Mouse (Mus musculus): ENCODE data around the gene Tulp4. TPM values are rescaled to one million over a fixed set of nuclear protein-coding genes. Genes with fewer than 3 reads are reported as not detected.

Tulp4 gene
- 100 to 1,000 TPM; 105 to 115 TPM for total RNA-seq (2021)

- peak; percentile 77 to 91 for DNase-seq
- intact Hi-C loops (cut with DNase I), result loop anchor here (2.0 to 5.0 kb wide), 2 partner anchors 66 to 86 kb away; no protein-coding TSS in a partner anchor
Measured at GRCm38 (mm10) chr17:6106361-6107014, at the start of gene Tulp4. Gene Tulp4 (plus strand): TSS chr17:6106437.

- intact Hi-C loops (cut with DNase I), result no loop called here
- DNase-seq, result no peak
Measured at GRCm38 (mm10) chr17:6062793-6063192, 43.4 kb upstream of the Tulp4 start.

GRCm38 (mm10) chr17:6063532-6063931 lies 42.7 kb upstream of the Tulp4 start:
- intact Hi-C loops (cut with DNase I), result no loop called here

GRCm38 (mm10) chr17:6066021-6066420 lies 40.2 kb upstream of the Tulp4 start:
- intact Hi-C loops (cut with DNase I), result no loop called here
- no peak for DNase-seq

More at GRCm38 (mm10) chr17:6063532-6063931, 42.7 kb upstream of the Tulp4 start:
- DNase-seq, result no peak

GRCm38 (mm10) chr17:6067613-6068012 lies 38.6 kb upstream of the Tulp4 start:
- intact Hi-C loops (cut with DNase I), result no loop called here
- DNase-seq, result no peak

- intact Hi-C loops (cut with DNase I), result no loop called here
- DNase-seq, result no peak
Measured at GRCm38 (mm10) chr17:6069866-6070265, 36.4 kb upstream of the Tulp4 start.

GRCm38 (mm10) chr17:6073405-6073804 lies 32.8 kb upstream of the Tulp4 start:
- intact Hi-C loops (cut with DNase I), result no loop called here

GRCm38 (mm10) chr17:6079287-6080122 lies 26.7 kb upstream of the Tulp4 start, which contains the start of the genes Serac1 and Gtf2h5:
Gene Serac1 (minus strand): TSS chr17:6079741.
Gene Gtf2h5 (plus strand): TSS chr17:6079786.
- peak; percentile 98 to 99 for DNase-seq

More at GRCm38 (mm10) chr17:6073405-6073804, 32.8 kb upstream of the Tulp4 start:
- no peak for DNase-seq

GRCm38 (mm10) chr17:6083323-6083890 lies 22.8 kb upstream of the Tulp4 start:
- intact Hi-C loops (cut with DNase I), result loop anchor here (10.0 kb wide), 1 partner anchor 589 kb away; the partner anchor contains the start of gene Zdhhc14
- no peak for DNase-seq

More at GRCm38 (mm10) chr17:6079287-6080122, 26.7 kb upstream of the Tulp4 start, which contains the start of the genes Serac1 and Gtf2h5:
- intact Hi-C loops (cut with DNase I), result loop anchor here (2.0 to 10.0 kb wide), 2 partner anchors 25 to 585 kb away; partner anchors contain the start of gene Zdhhc14

- intact Hi-C loops (cut with DNase I), result no loop called here
- DNase-seq, result no peak
Measured at GRCm38 (mm10) chr17:6091604-6092003, 14.6 kb upstream of the Tulp4 start.

GRCm38 (mm10) chr17:6095579-6095978 lies 10.7 kb upstream of the Tulp4 start:
- intact Hi-C loops (cut with DNase I), result no loop called here

GRCm38 (mm10) chr17:6097884-6098283 lies 8.4 kb upstream of the Tulp4 start:
- intact Hi-C loops (cut with DNase I), result no loop called here
- DNase-seq, result peak; percentile 58 to 69

More at GRCm38 (mm10) chr17:6095579-6095978, 10.7 kb upstream of the Tulp4 start:
- DNase-seq, result no peak

- DNase-seq, result no peak
- intact Hi-C loops (cut with DNase I), result no loop called here
Measured at GRCm38 (mm10) chr17:6102287-6102686, 4.0 kb upstream of the Tulp4 start.

- DNase-seq, result no peak
- intact Hi-C loops (cut with DNase I), result no loop called here
Measured at GRCm38 (mm10) chr17:6103566-6103965, 2.7 kb upstream of the Tulp4 start.

- intact Hi-C loops (cut with DNase I), result loop anchor here (2.0 to 5.0 kb wide), 2 partner anchors 66 to 85 kb away; no protein-coding TSS in a partner anchor
- peak; percentile 57 to 71 for DNase-seq
Measured at GRCm38 (mm10) chr17:6107015-6107601, 871 bp downstream of the Tulp4 start.

GRCm38 (mm10) chr17:6108175-6108574 lies 1.9 kb downstream of the Tulp4 start:
- peak in 1 of 2 experiments; percentile 11 for DNase-seq
- intact Hi-C loops (cut with DNase I), result loop anchor here (5.0 kb wide), 1 partner anchor 84 kb away; no protein-coding TSS in a partner anchor

- no peak for DNase-seq
- intact Hi-C loops (cut with DNase I), result no loop called here
Measured at GRCm38 (mm10) chr17:6110956-6111355, 4.7 kb downstream of the Tulp4 start.

GRCm38 (mm10) chr17:6113653-6114052 lies 7.4 kb downstream of the Tulp4 start:
- intact Hi-C loops (cut with DNase I), result no loop called here
- DNase-seq, result no peak

GRCm38 (mm10) chr17:6115085-6115484 lies 8.8 kb downstream of the Tulp4 start:
- intact Hi-C loops (cut with DNase I), result no loop called here
- DNase-seq, result no peak

- intact Hi-C loops (cut with DNase I), result no loop called here
- DNase-seq, result no peak
Measured at GRCm38 (mm10) chr17:6117148-6117725, 11.0 kb downstream of the Tulp4 start.

Data from heart, postnatal 36 days (tissue).